Mouse (Mus musculus) urinary bladder, postnatal 25 days (tissue): ENCODE measurements around the gene Adap1.
A peak's percentile ranks its signal among the peaks of the same experiment; 100 is the strongest.

Source experiments
- DNase-seq: peaks from one replicate; pipeline ENCODE4 v3.0.0; 2022; ENCODE audit warnings: low spot score

Gene Adap1

DNA sequence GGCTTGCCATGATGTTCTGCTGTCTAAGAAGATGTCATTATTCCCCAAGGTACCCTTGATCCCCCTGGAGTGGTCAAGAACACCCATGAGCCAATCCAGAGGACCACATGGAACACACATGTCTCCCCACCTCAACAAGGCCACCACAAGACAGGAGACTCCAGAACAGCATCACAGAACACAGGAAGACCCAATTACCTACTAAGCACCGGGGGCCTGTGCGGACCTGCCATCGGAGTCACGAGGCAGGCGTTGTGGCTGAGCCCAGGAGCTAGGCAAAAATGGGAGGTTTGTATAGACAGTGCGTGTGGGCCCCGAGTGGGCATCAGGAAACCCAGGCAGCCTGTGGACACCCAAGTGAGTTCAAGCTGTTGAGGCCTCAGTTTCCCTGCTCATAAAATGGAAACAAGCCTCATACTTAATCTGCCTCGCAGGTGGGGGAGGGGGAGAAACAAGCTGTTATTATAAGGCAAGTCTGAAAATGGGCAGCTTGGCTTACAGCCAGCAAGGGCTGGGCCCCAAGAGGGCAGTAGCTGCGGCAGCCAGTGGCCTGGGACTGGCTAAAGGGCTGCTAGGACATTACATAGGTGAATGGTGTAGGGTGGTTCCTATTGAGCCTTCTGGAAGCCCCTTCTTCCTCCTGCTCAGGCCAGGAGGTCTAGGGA is 2.0 kb downstream of the Adap1 start:
- DNase-seq: no peak

DNA sequence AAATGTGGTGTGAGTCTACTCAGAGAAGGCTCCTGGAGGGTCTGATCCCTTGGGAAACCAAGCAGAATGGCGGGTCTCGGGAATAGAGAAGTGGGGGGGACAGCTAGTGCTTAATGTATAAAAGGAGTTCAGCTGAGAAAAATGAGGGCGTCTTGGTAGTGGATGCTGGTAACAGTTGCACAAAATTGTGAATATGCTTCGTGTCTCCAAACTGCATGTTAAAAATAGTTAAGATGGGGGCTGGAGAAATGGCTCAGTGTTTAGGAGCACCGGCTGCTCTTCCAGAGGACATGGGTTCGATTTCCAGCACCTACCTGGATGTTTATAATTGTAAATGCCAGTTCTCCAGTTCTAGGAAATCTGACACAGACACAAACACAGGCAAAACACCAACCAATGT is 4.1 kb downstream of the Adap1 start:
- DNase-seq: no peak

DNA sequence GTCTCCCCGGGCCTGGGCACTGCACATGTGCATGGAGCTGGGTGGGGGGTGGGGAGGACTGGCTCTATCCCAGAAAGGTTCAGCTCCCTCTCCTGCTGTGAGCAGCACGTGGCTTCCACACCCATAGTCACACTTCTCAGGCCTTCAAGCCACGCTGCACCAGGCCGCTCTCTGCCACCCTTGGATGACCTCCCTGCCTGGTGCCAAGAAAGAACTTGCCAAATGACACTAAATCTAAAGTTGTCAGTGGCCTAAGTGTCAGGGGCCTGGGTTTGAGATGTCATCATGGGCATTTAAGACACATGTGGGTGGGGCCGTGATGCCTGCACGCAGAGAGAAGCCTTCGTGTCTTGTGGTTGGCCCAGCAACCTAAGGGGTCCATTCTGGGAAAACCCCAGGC is 5.0 kb downstream of the Adap1 start:
- no peak for DNase-seq

DNA sequence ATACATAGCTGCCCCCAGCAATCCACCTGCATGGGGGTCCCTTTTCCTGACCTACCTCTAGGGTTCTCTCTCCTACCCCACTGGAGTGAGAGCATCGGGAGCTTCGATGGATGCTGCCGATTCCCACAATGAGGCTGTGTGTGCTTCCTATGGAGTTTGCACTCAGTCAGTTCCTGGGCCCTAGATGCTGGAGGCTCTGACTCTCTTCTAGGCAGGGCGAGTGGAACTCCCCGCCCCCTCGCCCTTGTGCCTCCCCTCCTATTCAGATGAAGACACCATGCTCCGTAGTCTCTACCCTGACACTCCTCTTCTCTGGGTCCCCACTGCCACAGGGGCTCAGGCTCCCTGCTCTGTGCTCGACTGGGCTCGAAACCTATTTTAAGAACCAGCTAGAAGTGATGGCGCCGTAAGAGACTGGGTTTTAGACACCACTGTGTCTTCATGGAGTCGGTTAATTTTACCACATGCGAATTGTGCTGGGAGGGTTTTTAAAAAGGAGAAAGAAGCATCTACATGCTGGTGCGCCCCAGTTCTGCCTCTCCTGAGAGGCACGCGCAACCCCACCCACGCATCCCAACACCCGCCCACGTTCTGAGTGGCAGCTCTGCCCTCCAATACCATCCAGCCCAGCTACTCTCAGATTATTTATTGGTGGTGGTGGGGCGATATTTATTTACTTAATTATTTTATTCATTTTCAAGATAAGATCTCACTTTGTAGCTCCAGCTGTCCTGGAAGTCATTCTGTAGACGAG is 7.5 kb downstream of the Adap1 start:
- no peak for DNase-seq

DNA sequence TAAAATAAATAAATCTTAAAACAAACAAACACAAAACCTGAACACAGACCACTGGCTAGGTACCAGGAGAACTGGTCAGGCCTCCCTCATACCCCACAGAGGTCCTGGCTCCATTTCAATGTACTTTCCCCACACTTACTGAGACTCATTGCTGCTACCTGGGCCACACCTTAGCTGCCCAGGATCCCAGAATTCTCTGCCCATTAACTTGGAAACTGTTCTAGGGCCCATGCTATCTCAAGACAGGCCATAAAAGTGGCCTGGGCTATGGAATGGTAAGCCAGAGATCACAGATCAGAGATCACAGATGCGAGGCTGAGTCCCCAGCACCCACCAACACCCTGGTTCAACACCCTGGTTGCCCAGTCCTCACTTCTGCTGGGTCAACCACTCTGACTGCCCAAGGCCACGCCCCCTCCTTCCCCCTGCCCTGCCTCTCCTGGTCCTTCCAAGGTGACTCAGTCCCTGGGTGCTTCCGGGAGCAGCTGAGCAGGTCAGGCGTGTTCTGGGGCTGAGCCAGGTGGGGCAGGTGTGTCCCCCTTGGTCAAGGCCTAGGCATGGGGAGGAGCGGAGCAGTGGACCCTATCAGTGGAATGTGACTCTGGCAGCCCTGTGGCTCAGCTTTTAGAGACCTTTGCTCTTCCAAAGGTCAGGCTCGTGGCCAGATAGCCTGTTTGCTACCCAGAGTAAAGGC is 8.3 kb downstream of the Adap1 start:
- DNase-seq: peak; percentile 60

DNA sequence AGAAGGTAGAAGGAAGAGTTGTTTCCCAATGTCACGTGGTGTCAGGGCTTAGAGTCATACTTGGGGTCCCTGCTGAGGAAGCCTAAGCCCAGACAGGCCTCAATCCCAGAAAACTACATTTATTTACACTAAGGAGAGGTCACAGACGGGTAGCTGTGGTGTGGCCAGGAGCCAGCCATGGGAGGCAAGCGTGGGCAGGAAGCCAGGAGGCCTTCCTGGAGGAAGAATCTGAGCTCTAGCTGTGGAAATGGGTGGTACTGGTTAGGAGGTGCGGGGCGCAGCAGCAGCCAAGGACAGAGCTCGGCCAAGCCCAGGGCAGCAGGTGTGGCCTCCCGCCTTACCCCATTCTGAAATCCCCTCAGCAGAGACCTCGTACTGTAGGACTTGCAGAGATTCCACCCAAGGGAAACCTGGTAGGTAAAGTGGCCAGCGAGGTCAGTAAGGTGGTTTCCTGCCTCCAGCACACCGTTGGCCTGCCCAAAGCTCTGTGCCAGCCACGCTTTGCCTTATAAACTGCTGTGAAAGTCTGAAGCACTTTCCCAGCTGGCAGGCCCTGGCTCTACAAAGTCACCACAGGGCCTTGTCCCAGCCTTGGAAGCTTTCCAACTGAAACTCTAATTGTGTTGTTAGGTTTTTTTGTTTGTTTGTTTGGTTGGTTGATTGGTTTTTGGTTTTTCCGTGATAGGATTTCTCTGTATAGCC is 10.3 kb downstream of the Adap1 start:
- no peak for DNase-seq

DNA sequence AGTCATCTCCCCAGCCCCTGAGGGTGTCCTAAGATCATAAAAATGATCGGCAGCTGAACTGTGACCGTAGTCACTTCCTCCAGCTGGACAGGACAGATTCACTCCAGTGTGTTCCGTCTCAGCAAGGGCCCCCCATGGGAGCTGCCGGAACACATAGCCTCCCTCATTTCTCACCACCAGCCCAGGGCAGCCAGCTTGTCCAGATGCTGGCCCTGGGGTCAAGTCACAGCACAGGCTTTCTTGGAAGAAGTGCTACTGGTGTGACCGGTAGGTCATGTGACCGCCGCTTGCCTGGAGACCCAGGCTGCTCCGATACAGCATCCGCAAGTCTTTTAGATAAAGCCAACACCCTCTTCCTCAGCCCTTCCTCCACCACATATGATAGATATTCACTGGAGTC is 11.9 kb downstream of the Adap1 start:
- no peak for DNase-seq

DNA sequence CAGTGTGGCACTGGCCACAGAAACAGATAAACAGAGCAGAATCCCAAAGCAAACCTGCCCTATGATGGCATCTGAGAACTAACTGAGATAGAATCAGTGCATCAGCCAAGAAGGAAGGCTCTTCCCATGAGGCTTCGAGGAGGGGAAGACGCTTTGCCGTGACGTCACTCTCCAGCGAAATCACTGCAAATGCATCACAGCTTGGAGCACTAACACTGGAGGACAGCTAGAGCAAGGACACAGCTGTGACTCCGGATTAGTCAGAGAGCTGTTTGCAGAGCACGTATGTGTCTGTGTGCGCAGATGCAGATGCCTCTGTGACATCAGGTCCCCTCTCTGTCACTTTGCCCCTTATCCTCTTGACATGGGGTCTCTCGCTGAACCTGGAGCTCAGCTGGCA is 13.6 kb downstream of the Adap1 start:
- no peak for DNase-seq

DNA sequence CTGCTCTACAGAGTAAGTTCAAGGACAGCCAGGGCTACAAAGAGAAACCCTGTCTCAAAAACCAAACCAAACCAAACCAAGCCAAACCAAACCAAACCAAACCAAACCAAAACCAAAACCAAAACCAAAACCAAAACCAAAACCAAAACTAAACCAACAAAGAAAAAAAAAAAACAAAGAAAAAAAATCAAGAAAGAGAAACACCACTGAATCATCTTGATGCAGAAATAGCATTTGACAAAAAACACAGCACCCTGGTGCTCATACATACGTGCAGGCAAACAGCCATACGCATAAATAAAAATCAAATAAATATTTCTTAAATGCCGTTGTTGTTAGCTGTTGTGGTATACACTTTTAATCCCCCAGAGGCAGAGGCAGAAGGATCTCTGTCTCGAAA is 14.9 kb downstream of the Adap1 start:
- no peak for DNase-seq

DNA sequence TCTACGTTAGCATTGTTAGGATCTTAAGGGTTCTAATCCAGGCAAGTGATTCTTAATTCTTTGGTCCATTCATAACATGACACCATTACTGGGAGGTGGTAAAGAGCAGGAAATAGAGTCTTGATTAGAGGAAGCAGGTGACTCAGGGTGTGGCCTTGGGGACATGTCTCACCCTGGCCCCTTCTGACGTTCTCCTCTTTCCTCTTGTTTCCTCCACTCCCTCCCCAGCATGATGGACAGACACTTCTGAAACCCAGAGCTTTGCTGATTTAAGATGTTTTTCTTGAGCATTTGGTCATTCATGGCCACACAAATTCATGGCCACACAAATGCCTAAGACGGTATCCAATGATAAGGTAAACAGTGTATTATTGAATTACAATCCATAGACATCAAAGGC is 15.5 kb downstream of the Adap1 start:
- DNase-seq: no peak

DNA sequence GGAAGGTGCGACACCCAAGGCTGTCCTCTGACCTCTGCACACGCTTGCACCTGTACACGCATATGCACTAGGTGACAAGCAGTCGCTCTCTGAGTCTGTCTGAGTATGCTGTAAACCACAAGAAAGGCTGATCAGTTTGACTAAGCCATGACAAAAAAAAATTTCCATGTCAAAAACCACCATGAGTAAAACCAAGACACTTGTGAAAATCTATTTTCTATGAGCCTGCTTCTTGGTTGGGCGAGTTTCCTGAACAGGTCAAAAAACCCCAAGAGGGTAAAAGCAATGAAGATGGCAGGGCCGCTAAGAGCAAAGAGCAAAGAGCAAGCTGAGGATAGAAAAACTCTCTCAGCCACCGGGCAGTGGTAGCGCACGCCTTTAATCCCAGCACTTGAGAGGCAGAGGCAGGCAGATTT is 21.8 kb downstream of the Adap1 start:
- no peak for DNase-seq

DNA sequence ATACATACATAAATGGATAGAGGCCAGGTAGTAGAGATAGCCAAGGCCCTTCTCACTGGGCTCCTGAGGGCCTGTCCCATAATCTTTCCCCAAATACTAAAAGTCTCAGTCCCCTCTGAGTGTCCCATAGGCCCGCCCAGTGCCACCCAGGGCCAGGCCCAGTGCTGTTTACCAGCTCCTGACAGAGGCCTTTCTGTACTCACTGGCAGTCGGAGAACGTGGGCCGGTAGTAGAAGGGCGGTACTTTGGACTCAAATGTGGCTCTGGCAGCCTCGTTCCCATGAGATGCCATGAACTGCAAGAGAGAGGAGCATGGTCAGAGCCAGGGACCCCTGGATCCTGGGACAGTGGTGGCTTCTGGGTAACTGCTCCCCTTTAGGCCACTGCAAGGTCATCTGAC is 23.3 kb downstream of the Adap1 start:
- no peak for DNase-seq

DNA sequence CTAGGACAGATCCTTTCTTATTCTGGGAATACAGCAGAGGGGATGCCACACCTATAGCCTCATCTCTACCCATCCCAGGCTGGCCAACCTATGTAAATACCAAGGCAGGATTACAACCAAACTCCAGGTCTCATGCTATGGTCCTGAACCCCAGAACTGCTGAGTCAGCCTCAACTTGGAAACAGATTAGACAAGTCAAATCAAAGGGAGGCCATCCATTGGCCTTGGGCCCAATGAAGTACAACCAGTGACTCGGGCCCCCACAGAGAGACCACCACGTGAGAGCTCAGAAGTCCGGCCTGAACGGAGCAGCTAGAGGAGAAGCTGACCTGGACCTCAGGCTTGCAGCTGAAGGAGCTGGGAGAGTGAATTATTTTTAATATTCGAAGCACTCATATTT is 27.7 kb downstream of the Adap1 start:
- no peak for DNase-seq

DNA sequence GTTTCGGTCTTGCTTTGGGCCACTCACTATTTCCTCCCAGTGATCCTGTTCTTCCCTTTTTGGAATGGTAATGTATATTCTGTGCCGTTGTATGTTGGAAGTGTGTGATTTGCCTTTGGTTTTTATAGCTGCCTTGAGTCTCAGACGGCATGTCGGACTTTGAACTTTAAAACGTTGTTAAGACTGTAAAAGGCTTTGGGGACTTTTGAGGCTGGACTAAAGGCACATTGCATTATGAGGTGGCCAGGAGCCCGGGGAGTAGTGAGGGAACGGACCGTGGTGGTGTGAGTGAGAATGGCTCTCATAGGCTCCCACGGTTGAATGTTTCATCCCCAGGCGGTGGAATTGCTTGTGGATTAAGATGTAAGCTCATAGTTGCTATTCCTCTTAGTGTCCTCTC is 28.3 kb downstream of the Adap1 start:
- no peak for DNase-seq

DNA sequence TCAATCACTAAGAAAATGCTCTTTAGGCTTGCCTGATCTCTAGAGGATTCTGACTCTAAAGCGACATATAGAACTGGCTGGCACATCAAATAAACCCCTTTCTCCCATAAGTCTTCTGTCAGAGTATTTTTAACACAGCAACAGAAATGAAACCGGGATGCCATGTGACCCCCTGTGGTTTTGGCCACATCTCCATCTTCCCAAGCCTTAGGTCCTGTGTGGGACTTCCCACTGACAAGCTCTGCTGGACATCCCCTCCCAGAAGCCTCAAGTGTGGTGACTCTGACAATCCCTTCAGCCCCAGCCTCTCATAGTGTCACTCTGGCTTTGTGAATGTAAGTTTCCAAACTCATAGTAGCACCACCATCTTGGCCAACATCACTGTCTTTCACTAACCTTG is 31.3 kb downstream of the Adap1 start:
- DNase-seq: no peak

DNA sequence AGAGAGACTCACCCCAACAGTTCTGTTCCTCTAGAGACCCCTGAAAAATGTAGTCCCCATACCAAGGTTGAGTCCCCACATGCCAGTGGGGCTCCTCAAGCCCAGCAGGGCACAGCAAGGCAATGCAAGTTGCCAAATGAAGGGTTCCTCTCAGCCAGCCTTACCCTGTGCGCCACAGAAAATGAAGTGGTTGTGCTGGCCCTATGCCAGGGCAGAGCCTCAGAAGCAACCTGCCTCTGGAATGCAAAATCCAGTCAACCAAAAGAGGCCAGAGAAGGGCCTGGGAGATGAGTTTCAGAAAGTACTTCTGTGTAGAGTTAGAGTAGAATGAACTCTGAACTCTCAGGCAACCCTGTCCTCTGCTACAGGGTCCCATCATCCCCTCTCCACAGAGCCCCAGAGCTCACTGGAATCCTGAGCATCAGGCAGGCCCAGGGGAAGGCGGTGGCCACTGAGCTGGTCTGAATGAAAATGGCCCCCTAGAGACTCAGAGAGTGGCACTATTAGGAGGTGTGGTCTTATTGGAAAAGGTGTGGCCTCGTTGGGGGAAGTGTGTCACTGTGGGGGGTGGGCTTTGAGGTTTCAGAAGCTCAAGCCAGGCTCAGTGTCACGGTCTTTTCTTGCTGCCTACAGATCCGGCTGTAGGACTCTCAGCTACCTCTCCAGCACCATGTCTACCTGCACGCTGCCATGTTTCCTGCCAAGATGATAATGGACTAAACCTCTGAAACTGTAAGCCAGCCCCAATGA is 33.4 kb downstream of the Adap1 start:
- DNase-seq: no peak

DNA sequence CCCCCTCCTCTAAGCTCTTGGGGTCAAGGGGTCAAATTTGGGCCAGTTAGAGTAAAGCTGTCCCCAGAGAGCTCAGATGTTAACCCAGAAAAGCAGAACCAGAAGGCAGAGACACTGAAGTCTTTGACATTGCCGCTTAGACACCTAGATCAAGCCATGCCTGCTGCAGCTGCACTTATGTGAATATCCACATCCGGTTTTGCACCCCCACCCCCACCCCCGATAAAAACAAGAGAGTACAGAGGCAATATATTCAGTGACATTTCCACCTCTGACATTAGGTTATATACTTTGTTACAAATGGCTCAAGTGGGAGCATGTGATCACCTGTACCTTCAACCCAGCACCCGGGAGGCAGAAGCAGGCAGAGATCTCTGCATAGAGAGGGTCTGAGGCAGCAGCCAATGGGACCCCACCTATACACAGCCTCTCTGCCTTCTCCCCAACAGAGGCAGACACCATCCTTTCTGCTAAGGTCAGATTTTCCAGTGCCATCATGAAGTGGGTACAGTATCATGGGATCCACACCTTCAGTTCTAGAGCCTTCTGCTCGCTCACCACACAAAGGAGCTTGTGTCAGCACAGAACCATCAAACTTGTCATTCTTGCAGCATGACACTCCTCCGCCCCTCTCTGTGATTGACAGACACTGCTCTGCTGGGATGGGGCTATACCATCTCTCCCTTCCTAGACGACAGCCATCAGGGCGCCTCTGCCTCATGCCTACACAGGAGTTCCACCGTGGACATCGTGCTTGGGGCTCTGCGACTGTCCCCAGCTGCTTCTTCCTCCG is 34.8 kb downstream of the Adap1 start:
- no peak for DNase-seq

DNA sequence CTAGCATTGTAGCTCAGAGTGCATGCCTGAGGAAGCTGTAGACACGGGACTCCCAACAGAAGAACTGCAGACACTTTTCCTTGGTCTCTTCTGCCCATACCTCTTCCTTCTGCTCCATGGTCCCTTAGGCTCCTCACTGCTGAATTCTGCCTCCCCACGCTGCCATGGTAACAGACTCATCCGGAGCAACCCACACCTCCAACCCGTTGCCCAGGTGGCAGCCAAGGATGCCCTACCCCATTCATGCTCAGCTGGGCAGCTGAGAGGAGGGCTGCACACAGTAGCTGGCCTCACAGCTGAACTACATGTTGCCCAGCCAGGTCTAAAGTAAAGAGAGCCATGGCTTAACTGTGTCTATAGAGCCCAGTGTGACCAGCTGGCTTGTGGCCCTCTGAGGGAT is 36.8 kb downstream of the Adap1 start:
- DNase-seq: no peak

DNA sequence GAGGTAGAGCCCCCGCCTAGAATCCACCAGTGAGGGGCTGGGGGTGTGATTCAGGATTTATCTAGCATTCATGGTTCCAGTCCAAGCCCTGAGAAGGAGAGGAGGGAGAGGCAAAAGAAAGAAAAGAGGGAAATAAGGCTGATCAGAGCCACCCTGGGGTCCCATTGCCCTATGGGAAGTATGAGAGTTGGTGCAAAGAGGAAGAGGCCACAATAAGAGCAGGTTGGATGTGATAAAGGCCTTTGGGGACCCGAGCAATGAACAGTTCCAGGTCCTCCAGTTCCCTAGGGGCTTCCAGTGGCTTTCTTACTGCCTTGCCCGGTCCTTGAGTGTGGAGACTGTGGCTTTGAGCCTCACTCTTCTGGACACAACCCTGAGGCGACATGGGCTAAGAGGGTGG is 37.6 kb downstream of the Adap1 start:
- DNase-seq: no peak

DNA sequence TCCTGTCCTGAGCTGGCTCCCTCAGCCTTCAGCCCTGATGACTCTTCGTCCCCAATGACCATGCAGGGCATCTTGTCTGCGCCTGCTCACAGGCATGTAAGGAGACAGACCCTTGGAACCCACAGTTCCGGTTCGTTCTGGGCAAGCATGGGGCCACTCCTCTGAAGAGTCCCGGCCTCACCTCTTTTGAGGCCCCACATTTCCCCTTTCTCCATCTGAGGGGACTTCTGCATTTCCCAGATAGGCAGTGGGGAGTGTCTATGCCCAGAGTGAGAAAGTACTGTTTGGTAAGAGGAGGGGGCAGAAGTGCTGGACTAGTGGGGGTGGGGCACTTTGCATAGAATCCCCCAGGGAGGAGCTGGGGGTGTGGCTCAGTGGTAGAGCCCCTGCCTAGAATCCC is 38.3 kb downstream of the Adap1 start:
- no peak for DNase-seq
